Mouse (Mus musculus) embryonic fibroblast, embryonic 13.5 days (primary cell): ENCODE data around the gene Cspg4.

Source experiments
- CTCF ChIP-seq: IDR thresholded peaks from 2 replicates; pipeline ENCODE4 v1.5.1; 2011; ENCODE audit warnings: mild to moderate bottlenecking, control low read depth, low read length, moderate library complexity, borderline replicate concordance; ENCODE audit not compliant: insufficient read depth
- POLR2A ChIP-seq: IDR thresholded peaks from 2 replicates; pipeline ENCODE4 v1.6.1; 2011; ENCODE audit warnings: low read depth, mild to moderate bottlenecking, control low read depth, low read length, moderate library complexity

DNA sequence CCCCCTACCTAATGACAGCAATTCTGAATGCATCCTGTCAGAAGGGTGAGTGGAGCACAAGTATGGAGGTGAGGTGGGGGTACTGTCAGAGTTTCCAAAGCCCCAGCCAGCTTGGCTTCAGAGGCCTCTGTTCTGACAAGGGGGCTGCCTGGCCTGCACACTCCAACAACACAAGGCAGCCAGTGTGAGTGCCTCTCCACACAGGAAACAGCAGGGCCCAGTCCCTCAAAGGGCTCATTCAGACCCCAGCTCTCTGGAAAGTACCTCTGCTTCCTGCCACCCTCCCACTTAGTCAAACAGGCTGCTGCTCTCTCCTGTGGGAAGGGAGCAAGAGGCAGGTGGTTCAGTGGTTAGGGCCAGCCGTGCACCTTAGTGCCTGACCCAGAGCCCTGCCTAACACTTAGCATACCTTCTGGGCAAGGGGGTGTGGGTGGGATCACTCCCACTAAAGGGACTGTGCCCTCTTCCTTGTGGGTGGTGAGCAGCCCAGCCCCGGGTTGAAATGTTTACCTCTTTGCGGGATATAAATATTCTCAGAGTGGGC, 16.8 kb downstream of the Cspg4 start:
- TF ChIP-seq CTCF, result no peak
- no peak for TF ChIP-seq POLR2A
